Mouse (Mus musculus): ENCODE measurements around the gene Zdhhc23. TPM values are rescaled to one million over a fixed set of nuclear protein-coding genes. Genes with fewer than 3 reads are reported as not detected.

The Zdhhc23 gene
- polyA plus RNA-seq, 1 experiment: not detected

DNA sequence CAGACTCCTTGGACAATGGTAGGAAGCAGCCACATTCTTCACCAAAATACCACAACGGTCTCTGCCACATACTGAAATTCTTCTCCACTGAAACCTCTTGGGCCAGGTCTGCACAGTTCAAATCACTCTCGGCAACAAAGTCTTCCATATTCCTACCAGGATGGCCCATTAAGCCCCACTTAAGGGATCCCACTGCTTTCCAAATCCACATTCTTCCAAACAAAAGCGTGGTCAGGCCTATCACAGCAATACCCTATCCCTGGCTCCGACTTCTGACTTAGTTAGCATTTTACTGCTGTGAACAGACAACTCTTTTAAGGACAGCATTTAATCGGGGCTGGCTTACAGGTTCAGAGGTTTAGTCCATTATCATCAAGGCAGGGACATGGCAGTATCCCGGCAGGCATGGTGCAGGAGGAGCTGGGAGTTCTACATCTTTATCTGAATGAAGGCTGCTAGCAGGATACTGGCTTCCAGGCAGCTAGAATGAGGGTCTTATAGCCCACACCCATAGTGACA, 53.2 kb downstream of the Zdhhc23 start, which contains the start of gene Qtrt2:
Gene Qtrt2 (minus strand): TSS at position 469 of the 519 bp plus-strand sequence.
- Histone ChIP-seq H3K4me3 (ENCODE audit: insufficient read depth, low read depth, low read length) (no peak within 1 kb of the TSS), H3K4me1 (ENCODE audit: control insufficient read depth, insufficient read depth, low read length) (no peaks in the 10 kb centered on the region), H3K27ac (ENCODE audit: insufficient read depth, low read depth, low read length) (no peak within 1 kb of the TSS)
- no peak for TF ChIP-seq CTCF (IDR thresholded peaks at IDR 0.05; ENCODE audit: insufficient read depth, low read depth, low read length)
- TF ChIP-seq POLR2A (IDR thresholded peaks at IDR 0.05; ENCODE audit: insufficient read depth, low read depth, low read length): no peak
- 82% methylated on average over 6 of the region's 6 CpGs for WGBS

DNA sequence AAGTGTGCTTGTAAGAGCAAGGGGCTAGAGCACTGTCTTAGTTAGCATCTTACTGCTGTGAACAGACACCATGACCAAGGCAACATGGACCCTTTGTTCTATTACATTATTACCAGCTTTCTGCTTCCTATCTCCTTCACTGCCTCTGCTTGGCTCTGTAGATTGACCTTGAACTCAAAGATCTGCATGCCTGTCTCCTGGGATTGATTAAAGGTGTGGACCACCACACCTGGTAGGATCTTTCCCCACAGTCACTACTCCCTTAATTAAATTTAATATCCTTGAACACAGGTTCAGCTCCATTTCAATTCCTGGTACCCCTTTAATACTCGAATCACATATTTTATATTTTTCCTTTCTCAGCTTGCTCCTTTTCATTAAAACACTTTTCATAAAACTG, 53.7 kb downstream of the Zdhhc23 start:
- TF ChIP-seq POLR2A (IDR thresholded peaks at IDR 0.05; ENCODE audit: insufficient read depth, low read depth, low read length): no peak
- no peak for TF ChIP-seq CTCF (IDR thresholded peaks at IDR 0.05; ENCODE audit: insufficient read depth, low read depth, low read length)
- 98% methylated on average over 1 of the region's 1 CpGs for WGBS
- H3K4me3 ChIP-seq (ENCODE audit: insufficient read depth, low read depth, low read length): no peak overlapping the region
- no peaks in the 10 kb centered on the region for H3K4me1 ChIP-seq (ENCODE audit: control insufficient read depth, insufficient read depth, low read length)
- no peak overlapping the region for H3K27ac ChIP-seq (ENCODE audit: insufficient read depth, low read depth, low read length)

GRCm38 (mm10) chr16:43925001-43925558, 54.5 kb downstream of the Zdhhc23 start:
- 57% methylated on average over 6 of the region's 6 CpGs for WGBS
- H3K27ac ChIP-seq (ENCODE audit: insufficient read depth, low read depth, low read length): no peak overlapping the region
- no peak overlapping the region for H3K4me3 ChIP-seq (ENCODE audit: insufficient read depth, low read depth, low read length)
- H3K4me1 ChIP-seq (ENCODE audit: control insufficient read depth, insufficient read depth, low read length): no peaks in the 10 kb centered on the region
- TF ChIP-seq CTCF (IDR thresholded peaks at IDR 0.05; ENCODE audit: insufficient read depth, low read depth, low read length) (no peak), POLR2A (IDR thresholded peaks at IDR 0.05; ENCODE audit: insufficient read depth, low read depth, low read length) (no peak)

GRCm38 (mm10) chr16:43922630-43923029, 57.0 kb downstream of the Zdhhc23 start:
- Histone ChIP-seq H3K4me3 (ENCODE audit: insufficient read depth, low read depth, low read length) (no peak overlapping the region), H3K4me1 (ENCODE audit: control insufficient read depth, insufficient read depth, low read length) (no peaks in the 10 kb centered on the region), H3K27ac (ENCODE audit: insufficient read depth, low read depth, low read length) (no peak overlapping the region)
- 56% methylated on average over 3 of the region's 3 CpGs for WGBS
- no peak for TF ChIP-seq CTCF (IDR thresholded peaks at IDR 0.05; ENCODE audit: insufficient read depth, low read depth, low read length)
- no peak for TF ChIP-seq POLR2A (IDR thresholded peaks at IDR 0.05; ENCODE audit: insufficient read depth, low read depth, low read length)

DNA sequence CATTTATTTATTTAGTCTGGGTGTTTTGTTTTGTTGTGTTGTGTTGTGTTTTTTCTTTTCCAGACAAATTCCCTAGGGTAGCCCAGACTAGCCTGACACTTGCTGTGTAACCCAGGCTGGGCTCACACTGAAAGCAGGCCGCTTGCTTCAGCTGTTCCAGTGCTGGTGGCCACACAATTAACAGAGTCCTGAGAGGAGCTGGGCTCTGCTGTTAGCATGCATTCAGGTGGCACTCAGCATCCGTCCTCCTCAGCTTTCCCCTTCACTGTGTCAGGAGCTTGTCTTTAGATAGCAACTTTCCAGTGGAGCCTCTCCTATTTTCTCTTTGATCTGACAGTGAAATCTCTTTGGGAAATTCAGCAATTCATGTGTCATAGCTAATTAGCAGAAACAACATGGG, 57.6 kb downstream of the Zdhhc23 start:
- H3K27ac ChIP-seq (ENCODE audit: insufficient read depth, low read depth, low read length): no peak overlapping the region
- no peak overlapping the region for H3K4me3 ChIP-seq (ENCODE audit: insufficient read depth, low read depth, low read length)
- WGBS: 69% methylated on average over 2 of the region's 2 CpGs
- TF ChIP-seq CTCF (IDR thresholded peaks at IDR 0.05; ENCODE audit: insufficient read depth, low read depth, low read length) (no peak), POLR2A (IDR thresholded peaks at IDR 0.05; ENCODE audit: insufficient read depth, low read depth, low read length) (no peak)
- H3K4me1 ChIP-seq (ENCODE audit: control insufficient read depth, insufficient read depth, low read length): no peaks in the 10 kb centered on the region

DNA sequence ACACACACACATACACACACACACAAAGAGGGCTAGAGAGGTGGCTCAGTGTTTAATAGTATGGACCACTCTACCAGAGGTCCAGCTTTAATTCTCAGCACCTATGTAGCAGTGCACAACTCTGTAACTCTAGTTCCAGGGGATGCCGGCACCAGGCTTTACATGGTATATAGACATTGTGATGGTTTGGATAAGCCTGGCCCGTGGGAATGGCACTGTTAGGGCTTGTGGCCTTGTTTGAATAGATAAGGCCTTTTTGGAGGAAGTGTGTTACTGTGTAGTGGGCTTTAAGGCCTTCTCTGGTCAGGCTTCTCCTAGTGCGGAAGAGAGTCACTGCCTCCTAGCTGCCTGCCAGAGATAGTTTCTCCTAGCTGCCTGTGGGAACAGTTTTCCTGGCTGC, 60.7 kb downstream of the Zdhhc23 start:
- WGBS: 93% methylated on average over 3 of the region's 3 CpGs
- Histone ChIP-seq H3K4me1 (ENCODE audit: control insufficient read depth, insufficient read depth, low read length) (no peaks in the 10 kb centered on the region), H3K4me3 (ENCODE audit: insufficient read depth, low read depth, low read length) (no peak overlapping the region), H3K27ac (ENCODE audit: insufficient read depth, low read depth, low read length) (no peak overlapping the region)
- TF ChIP-seq POLR2A (IDR thresholded peaks at IDR 0.05; ENCODE audit: insufficient read depth, low read depth, low read length): no peak
- TF ChIP-seq CTCF (IDR thresholded peaks at IDR 0.05; ENCODE audit: insufficient read depth, low read depth, low read length): no peak

Other genes starting within 250 kb of the Zdhhc23 start
- not detected in 2 replicates for gene Drd3, start 225.8 kb downstream of the Zdhhc23 start, polyA plus RNA-seq (2012; ENCODE audit: insufficient read depth, insufficient read length, low replicate concordance, missing spikeins)
- gene Ccdc191, start 90.0 kb downstream of the Zdhhc23 start, polyA plus RNA-seq (2012; ENCODE audit: insufficient read depth, insufficient read length, low replicate concordance, missing spikeins): not detected in 2 replicates
- gene Qtrt2, start 53.0 kb downstream of the Zdhhc23 start, polyA plus RNA-seq (2012; ENCODE audit: insufficient read depth, insufficient read length, low replicate concordance, missing spikeins): not detected in 2 replicates
- not detected in 2 replicates for gene Gramd1c, start 83.6 kb upstream of the Zdhhc23 start, polyA plus RNA-seq (2012; ENCODE audit: insufficient read depth, insufficient read length, low replicate concordance, missing spikeins)
- gene Atp6v1a, start 159.9 kb upstream of the Zdhhc23 start, polyA plus RNA-seq (2012; ENCODE audit: insufficient read depth, insufficient read length, low replicate concordance, missing spikeins): 173 and 235 TPM in 2 replicates
- gene Naa50, start 160.0 kb upstream of the Zdhhc23 start, polyA plus RNA-seq (2012; ENCODE audit: insufficient read depth, insufficient read length, low replicate concordance, missing spikeins): not detected in 2 replicates
- gene Usf3, start 193.5 kb upstream of the Zdhhc23 start, polyA plus RNA-seq (2012; ENCODE audit: insufficient read depth, insufficient read length, low replicate concordance, missing spikeins): not detected in 2 replicates